Comparison of ENCODE assay signal across 17 mouse cellular contexts in the genomic region with DNA sequence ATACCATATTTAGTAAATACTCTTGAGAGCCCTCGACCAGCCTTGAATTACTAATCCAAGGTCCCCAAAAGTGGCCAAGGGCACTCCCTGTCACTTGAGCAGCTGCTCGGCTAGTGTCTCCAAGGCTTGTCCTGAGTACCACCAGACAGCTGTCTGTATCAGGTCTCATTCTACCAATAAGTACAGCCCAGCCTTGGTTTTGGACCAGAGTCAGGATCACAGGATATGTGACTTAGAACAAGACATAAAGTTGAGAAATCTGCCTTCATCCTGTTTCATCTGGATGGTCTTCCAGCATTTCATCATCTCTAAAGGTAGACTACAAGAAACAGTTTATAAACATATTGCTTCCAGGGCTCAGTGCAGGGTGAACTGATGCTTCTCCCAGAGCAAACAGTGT.
"Had no signal": no experiment of that assay in that cellular context is flagged by ENCODE, and none has a peak within 500 bp of the region (broad histone marks: within the 10 kb centered on the region; RNA-seq: fewer than 3 reads in every experiment).

No protein-coding gene starts in this region.

- H3K4me3 ChIP-seq: kidney, embryonic 15.5 days; limb, embryonic 12.5 days; liver, embryonic 13.5 days; lung, embryonic 15.5 days; megakaryocyte, embryonic 14.5 days; midbrain, embryonic 15.5 days; neural tube, embryonic 13.5 days had no signal

- H3K27ac ChIP-seq: limb, embryonic 12.5 days; liver, embryonic 13.5 days; lung, embryonic 15.5 days; macrophage; midbrain, embryonic 15.5 days; neural tube, embryonic 13.5 days had no signal

- DNase-seq: kidney, adult 2 months; kidney, postnatal 36 days; liver; liver, embryonic 13.5 days; liver, postnatal 0 days; lung, postnatal 14 days; right cerebral cortex, postnatal 25 days; spleen, adult 18-20 months; thymus, adult 18-20 months; thymus, postnatal 14 days had no signal
